Mouse (Mus musculus): ENCODE measurements around the gene Ucp1. TPM values are rescaled to one million over a fixed set of nuclear protein-coding genes. Genes with fewer than 3 reads are reported as not detected.

The Ucp1 gene
- polyA plus RNA-seq (2017; shearing (Covaris generic)) = not detected

DNA sequence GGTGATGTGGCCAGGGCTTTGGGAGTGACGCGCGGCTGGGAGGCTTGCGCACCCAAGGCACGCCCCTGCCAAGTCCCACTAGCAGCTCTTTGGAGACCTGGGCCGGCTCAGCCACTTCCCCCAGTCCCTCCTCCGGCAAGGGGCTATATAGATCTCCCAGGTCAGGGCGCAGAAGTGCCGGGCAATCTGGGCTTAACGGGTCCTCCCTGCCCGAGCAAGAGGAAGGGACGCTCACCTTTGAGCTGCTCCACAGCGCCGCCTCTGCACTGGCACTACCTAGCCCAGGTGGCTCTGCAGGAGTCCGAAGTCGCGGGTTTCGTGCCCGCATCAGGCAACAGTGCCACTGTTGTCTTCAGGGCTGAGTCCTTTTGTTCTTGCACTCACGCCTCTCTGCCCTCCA, at the start of gene Ucp1:
Ucp1 (plus strand) TSS at position 177 of the 400 bp plus-strand sequence.

DNA sequence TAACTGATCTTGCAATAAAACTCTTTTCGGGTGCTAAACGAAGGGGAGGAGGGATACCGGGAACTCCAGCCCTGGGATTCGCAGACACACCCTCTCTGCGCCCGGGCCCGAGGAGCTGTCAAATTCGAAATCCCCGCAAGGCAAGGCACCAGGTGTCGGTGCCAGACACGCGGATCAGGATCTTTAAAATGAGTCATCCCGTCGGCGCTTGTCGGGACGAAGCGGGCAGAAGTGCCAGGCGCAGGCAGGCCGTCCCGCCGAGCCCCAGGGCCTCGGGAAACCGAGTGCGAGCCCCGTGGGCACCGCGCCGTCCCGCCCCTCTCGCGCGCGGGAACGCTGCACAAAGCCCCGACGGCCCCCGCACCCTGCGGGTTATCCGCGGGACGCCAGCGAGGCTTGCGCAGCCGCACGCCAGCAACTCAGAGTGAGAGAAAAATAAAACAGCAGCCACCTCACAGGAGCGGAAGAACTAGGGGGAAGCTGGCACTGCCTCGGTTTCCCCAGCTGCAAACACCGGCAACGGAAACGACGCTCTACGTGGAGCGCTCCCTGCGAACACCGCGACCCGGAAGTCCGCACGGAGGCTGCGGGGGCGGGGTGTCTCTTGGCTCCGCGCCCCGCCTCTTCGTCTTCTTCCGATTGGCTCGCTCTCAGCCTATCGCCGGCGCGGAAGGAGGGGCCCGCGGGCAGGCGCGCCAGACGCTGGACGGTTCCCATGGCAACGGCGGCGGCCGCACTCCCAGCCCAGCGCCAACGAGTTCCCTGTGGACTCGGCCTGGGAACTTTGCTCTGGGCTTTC, 41.9 kb downstream of the Ucp1 start, which contains the start of gene Elmod2:
Elmod2 (minus strand) TSS at position 588 of the 799 bp plus-strand sequence.

Other genes starting within 250 kb of the Ucp1 start
- not detected for gene Tbc1d9, start 125.0 kb upstream of the Ucp1 start, polyA plus RNA-seq (2017; shearing (Covaris generic))
- not detected for gene Gm10645, start 124.2 kb upstream of the Ucp1 start, polyA plus RNA-seq (2017; shearing (Covaris generic))
- 6.1 TPM for gene Elmod2, start 42.1 kb downstream of the Ucp1 start, polyA plus RNA-seq (2017; shearing (Covaris generic))
- not detected for gene Mgat4d, start 58.1 kb downstream of the Ucp1 start, polyA plus RNA-seq (2017; shearing (Covaris generic))
- not detected for gene Clgn, start 99.5 kb downstream of the Ucp1 start, polyA plus RNA-seq (2017; shearing (Covaris generic))
- gene Scoc, start 168.0 kb downstream of the Ucp1 start, polyA plus RNA-seq (2017; shearing (Covaris generic)) = 23.0 TPM
- not detected for gene Olfr370, start 245.4 kb downstream of the Ucp1 start, polyA plus RNA-seq (2017; shearing (Covaris generic))